Mouse (Mus musculus): ENCODE data around the gene Tatdn3. TPM values are rescaled to one million over a fixed set of nuclear protein-coding genes. Genes with fewer than 3 reads are reported as not detected.

Tatdn3 gene
- 10.5 and 11.9 TPM in 2 replicates for polyA plus RNA-seq (2015; fragmentation: Nextera tagmentation; extraction: Ambion mirVana)

DNA sequence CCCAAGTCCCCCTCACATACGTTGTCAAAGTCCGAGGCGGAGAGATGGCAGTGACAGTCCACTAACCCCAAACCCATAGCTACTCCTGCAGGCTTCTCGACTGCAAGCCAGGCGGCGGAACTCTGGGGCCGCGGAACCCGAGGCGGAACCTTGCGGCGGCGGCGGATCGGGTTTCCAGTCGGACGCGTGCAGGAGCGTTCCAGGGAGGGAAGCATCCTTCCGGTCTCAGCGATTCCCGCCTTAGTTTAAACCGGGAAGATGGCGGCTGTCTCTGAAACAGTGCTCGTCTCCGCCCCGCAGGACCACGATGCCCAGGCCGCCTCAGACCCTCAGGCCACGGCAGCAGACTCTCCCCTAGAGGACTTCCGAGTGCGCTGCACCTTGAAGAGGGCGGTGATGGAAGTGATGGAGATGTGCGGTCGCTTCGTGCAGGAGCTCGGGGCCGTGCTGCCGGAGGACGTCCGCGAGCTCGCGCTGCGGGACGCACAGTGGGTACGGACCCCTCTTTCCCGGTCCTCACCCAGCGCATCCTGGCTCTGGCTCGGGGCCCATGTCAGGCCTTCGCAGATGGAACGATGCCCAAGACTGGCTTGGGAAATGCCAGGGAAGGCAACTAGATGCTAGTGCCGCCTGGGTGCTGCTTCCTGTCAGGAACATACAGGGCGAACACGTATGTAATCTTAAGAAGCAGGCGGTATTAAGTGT, at the start of gene Tatdn3, which contains the start of gene Nsl1:
Gene Tatdn3, minus strand, starts transcription at position 152 of the 705 bp plus-strand sequence.
Gene Nsl1, plus strand, starts transcription at position 232 of the 705 bp plus-strand sequence.
- no peaks in the 10 kb centered on the region for H3K27me3 ChIP-seq (replicated peaks; ENCODE audit: insufficient read depth, low read length)
- peak within 1 kb of the TSS; percentile 49; the same call in 1 of the 2 replicates for H3K27ac ChIP-seq (ENCODE audit: low read length)
- peak within 1 kb of the TSS; percentile 71 for H3K9ac ChIP-seq (replicated peaks; ENCODE audit: low read depth)
- DNase-seq (ENCODE audit: low spot score) (peak; percentile 86), ATAC-seq (peak; percentile 92)
- no peaks in the 10 kb centered on the region; the same call in 1 of the 2 replicates for H3K36me3 ChIP-seq (ENCODE audit: insufficient read depth, low read length)
- H3K9me3 ChIP-seq (ENCODE audit: low read length), result no peaks in the 10 kb centered on the region
- H3K4me1 ChIP-seq (ENCODE audit: insufficient read depth, low read depth, low read length), result peaks cover 9% of the 10 kb centered on the region; the same call in 1 of the 2 replicates
- under 1% methylated on average over 56 of the region's 56 CpGs for WGBS
- peak within 1 kb of the TSS; percentile 67 for H3K4me3 ChIP-seq (ENCODE audit: low read depth, low read length)
- TF ChIP-seq EP300 (IDR thresholded peaks at IDR 0.05) (no peak), CTCF (IDR thresholded peaks at IDR 0.05) (peak; percentile 49)
- peak within 1 kb of the TSS; percentile 93 for H3K4me2 ChIP-seq (replicated peaks; ENCODE audit: low read depth, low read length)

- no peaks in the 10 kb centered on the region for H3K27me3 ChIP-seq (replicated peaks; ENCODE audit: insufficient read depth, low read length)
- no peaks in the 10 kb centered on the region for H3K9me3 ChIP-seq (ENCODE audit: low read length)
- peak; percentile 38 for DNase-seq (ENCODE audit: low spot score)
- 40% methylated on average over 8 of the region's 8 CpGs for WGBS
- H3K9ac ChIP-seq (replicated peaks; ENCODE audit: low read depth), result no peak overlapping the region
- H3K4me3 ChIP-seq (ENCODE audit: low read depth, low read length), result no peak overlapping the region
- no peak overlapping the region for H3K27ac ChIP-seq (ENCODE audit: low read length)
- ATAC-seq, result peak; percentile 41
- no peaks in the 10 kb centered on the region for H3K4me1 ChIP-seq (ENCODE audit: insufficient read depth, low read depth, low read length)
- peak overlapping the region; percentile 14; the same call in 1 of the 2 replicates for H3K4me2 ChIP-seq (replicated peaks; ENCODE audit: low read depth, low read length)
- no peak for TF ChIP-seq EP300 (IDR thresholded peaks at IDR 0.05)
- no peak for TF ChIP-seq CTCF (IDR thresholded peaks at IDR 0.05)
- no peaks in the 10 kb centered on the region for H3K36me3 ChIP-seq (ENCODE audit: insufficient read depth, low read length)
Observed at GRCm38 (mm10) chr1:191111146-191111545, 48.4 kb upstream of the Tatdn3 start.

- Histone ChIP-seq H3K27ac (ENCODE audit: low read length) (no peak overlapping the region), H3K9me3 (ENCODE audit: low read length) (no peaks in the 10 kb centered on the region), H3K4me2 (replicated peaks; ENCODE audit: low read depth, low read length) (no peak overlapping the region), H3K4me1 (ENCODE audit: insufficient read depth, low read depth, low read length) (no peaks in the 10 kb centered on the region), H3K4me3 (ENCODE audit: low read depth, low read length) (no peak overlapping the region), H3K9ac (replicated peaks; ENCODE audit: low read depth) (no peak overlapping the region), H3K27me3 (replicated peaks; ENCODE audit: insufficient read depth, low read length) (no peaks in the 10 kb centered on the region), H3K36me3 (ENCODE audit: insufficient read depth, low read length) (no peaks in the 10 kb centered on the region)
- TF ChIP-seq EP300 (IDR thresholded peaks at IDR 0.05), result no peak
- TF ChIP-seq CTCF (IDR thresholded peaks at IDR 0.05), result no peak
- ATAC-seq (no peak), DNase-seq (ENCODE audit: low spot score) (no peak)
- WGBS, result 89% methylated on average over 9 of the region's 9 CpGs
Observed at GRCm38 (mm10) chr1:191109907-191110306, 47.2 kb upstream of the Tatdn3 start.

DNA sequence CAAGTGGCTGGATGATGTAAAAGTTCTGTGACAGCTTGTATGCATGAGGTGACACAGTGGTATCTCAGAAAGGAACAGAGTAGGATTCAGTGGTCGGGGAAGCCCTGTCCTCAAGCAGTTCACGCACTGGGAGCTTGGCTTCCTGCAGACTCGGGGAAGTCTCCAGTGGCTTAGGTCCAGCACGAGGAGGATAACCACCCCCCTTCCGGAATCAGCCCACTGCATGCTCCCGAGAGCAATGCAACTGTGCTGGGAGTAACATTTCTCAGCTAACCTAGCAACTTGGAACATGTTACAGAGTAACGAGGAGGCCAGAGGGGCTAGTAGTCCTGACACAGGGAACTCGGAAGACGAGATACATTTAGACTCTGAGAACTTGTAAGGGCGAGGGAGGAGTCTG, 44.6 kb upstream of the Tatdn3 start:
- no peak for TF ChIP-seq CTCF (IDR thresholded peaks at IDR 0.05)
- TF ChIP-seq EP300 (IDR thresholded peaks at IDR 0.05), result no peak
- Histone ChIP-seq H3K27ac (ENCODE audit: low read length) (no peak overlapping the region), H3K9ac (replicated peaks; ENCODE audit: low read depth) (no peak overlapping the region), H3K36me3 (ENCODE audit: insufficient read depth, low read length) (no peaks in the 10 kb centered on the region), H3K4me2 (replicated peaks; ENCODE audit: low read depth, low read length) (no peak overlapping the region), H3K9me3 (ENCODE audit: low read length) (no peaks in the 10 kb centered on the region), H3K4me1 (ENCODE audit: insufficient read depth, low read depth, low read length) (no peaks in the 10 kb centered on the region), H3K4me3 (ENCODE audit: low read depth, low read length) (no peak overlapping the region), H3K27me3 (replicated peaks; ENCODE audit: insufficient read depth, low read length) (no peaks in the 10 kb centered on the region)
- ATAC-seq (peak; percentile 30; the same call in 1 of the 2 replicates), DNase-seq (ENCODE audit: low spot score) (no peak)
- 39% methylated on average over 10 of the region's 10 CpGs for WGBS

DNA sequence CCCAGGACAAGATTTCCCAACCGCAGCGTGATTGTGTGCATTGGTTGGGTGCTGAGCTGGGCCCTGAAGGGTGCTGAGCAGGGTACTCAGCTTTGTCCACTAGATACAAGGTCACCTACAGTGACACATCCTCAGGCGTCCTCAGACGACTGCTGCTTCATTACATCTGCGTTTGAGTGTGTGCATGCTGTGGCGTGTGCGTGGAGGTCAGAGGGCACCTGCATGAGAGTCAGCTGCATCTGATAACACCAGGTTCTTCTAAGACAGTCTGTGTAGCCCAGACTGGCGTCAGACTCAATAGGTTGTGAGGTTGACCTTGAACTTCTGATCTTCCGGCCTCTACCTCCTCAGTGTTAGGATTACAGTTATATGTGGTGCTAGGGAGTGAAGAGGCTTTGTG, 42.5 kb upstream of the Tatdn3 start:
- DNase-seq (ENCODE audit: low spot score), result no peak
- Histone ChIP-seq H3K27me3 (replicated peaks; ENCODE audit: insufficient read depth, low read length) (no peaks in the 10 kb centered on the region), H3K27ac (ENCODE audit: low read length) (no peak overlapping the region), H3K9me3 (ENCODE audit: low read length) (no peaks in the 10 kb centered on the region), H3K9ac (replicated peaks; ENCODE audit: low read depth) (no peak overlapping the region), H3K4me1 (ENCODE audit: insufficient read depth, low read depth, low read length) (no peaks in the 10 kb centered on the region), H3K36me3 (ENCODE audit: insufficient read depth, low read length) (no peaks in the 10 kb centered on the region), H3K4me2 (replicated peaks; ENCODE audit: low read depth, low read length) (no peak overlapping the region), H3K4me3 (ENCODE audit: low read depth, low read length) (no peak overlapping the region)
- TF ChIP-seq CTCF (IDR thresholded peaks at IDR 0.05) (no peak), EP300 (IDR thresholded peaks at IDR 0.05) (no peak)
- no peak for ATAC-seq
- 76% methylated on average over 9 of the region's 9 CpGs for WGBS

GRCm38 (mm10) chr1:191102730-191103370, 40.1 kb upstream of the Tatdn3 start:
- Histone ChIP-seq H3K9me3 (ENCODE audit: low read length) (no peaks in the 10 kb centered on the region), H3K9ac (replicated peaks; ENCODE audit: low read depth) (no peak overlapping the region), H3K4me3 (ENCODE audit: low read depth, low read length) (no peak overlapping the region), H3K36me3 (ENCODE audit: insufficient read depth, low read length) (no peaks in the 10 kb centered on the region), H3K4me1 (ENCODE audit: insufficient read depth, low read depth, low read length) (peaks cover 4% of the 10 kb centered on the region; the same call in 1 of the 2 replicates), H3K27ac (ENCODE audit: low read length) (no peak overlapping the region), H3K4me2 (replicated peaks; ENCODE audit: low read depth, low read length) (no peak overlapping the region), H3K27me3 (replicated peaks; ENCODE audit: insufficient read depth, low read length) (no peaks in the 10 kb centered on the region)
- TF ChIP-seq EP300 (IDR thresholded peaks at IDR 0.05) (no peak), CTCF (IDR thresholded peaks at IDR 0.05) (no peak)
- ATAC-seq, result no peak
- WGBS, result 78% methylated on average over 15 of the region's 15 CpGs
- no peak for DNase-seq (ENCODE audit: low spot score)

Measured in lung, postnatal 0 days (tissue).